Mouse (Mus musculus): ENCODE data around the gene Usp10. TPM values are rescaled to one million over a fixed set of nuclear protein-coding genes. Genes with fewer than 3 reads are reported as not detected.

Gene Usp10
- polyA plus RNA-seq, 1 experiment from 2014 or later: 137 TPM

DNA sequence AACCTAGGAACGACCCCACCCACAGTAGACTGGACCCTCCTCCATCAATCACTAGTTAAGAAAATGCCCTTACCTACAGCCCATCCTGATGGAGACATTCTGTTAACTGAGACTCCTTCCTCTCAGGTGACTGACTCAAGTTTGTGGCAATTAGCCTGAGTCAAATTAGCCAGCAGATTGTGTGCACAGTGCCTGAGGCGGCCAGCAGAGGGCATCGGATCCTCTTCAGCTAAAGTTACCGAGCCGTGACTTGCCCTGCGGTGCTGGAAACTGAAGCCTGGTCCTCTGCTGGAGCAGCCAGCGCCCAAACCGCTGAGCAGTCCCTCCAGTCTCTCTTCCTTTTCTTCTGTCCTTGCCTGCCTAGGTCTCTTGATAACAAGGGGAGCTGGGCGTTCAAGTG lies 57.3 kb downstream of the Usp10 start:
- H3K36me3 ChIP-seq: no peaks in the 10 kb centered on the region

DNA sequence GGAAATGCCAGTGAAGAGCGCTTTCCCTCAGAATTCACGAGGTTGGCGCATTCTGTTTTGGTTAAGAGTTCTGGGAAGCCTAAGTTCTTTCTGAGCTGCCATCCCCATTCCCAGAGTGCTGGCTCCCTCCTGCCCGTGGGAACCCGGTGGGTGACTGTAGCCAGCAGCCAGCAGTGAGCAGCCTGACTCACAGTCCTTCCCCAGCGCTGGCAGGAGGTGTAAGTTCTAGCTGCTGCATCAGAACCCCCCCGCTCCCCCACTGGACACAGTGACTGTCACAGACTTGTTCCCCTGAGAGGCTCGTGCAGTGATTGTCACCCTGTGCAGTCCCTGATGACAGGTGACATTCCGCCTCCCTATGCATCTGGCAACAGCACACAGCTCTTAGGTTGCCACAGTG lies 60.0 kb downstream of the Usp10 start:
- H3K36me3 ChIP-seq: no peaks in the 10 kb centered on the region
- no peak overlapping the region for H3K9ac ChIP-seq (replicated peaks)
- no peak overlapping the region for H3K4me2 ChIP-seq (replicated peaks)
- H3K4me3 ChIP-seq (replicated peaks): no peak overlapping the region
- H3K4me1 ChIP-seq (replicated peaks): no peaks in the 10 kb centered on the region
- H3K27ac ChIP-seq: no peak overlapping the region
- 0 out of 2 replicates have a peak, but pooled peaks cover 4% of the 10 kb centered on the region for H3K9me3 ChIP-seq
- WGBS: 81% methylated on average over 9 of the region's 9 CpGs
- H3K27me3 ChIP-seq: no peaks in the 10 kb centered on the region
- no peak for ATAC-seq

More for the DNA sequence above, 57.3 kb downstream of the Usp10 start:
- 88% methylated on average over 9 of the region's 9 CpGs for WGBS
- Histone ChIP-seq H3K4me3 (replicated peaks) (no peak overlapping the region), H3K4me2 (replicated peaks) (no peak overlapping the region), H3K4me1 (replicated peaks) (no peaks in the 10 kb centered on the region), H3K9ac (replicated peaks) (no peak overlapping the region), H3K27ac (no peak overlapping the region), H3K9me3 (0 out of 2 replicates have a peak, but pooled peaks cover 4% of the 10 kb centered on the region), H3K27me3 (no peaks in the 10 kb centered on the region)
- ATAC-seq: no peak

DNA sequence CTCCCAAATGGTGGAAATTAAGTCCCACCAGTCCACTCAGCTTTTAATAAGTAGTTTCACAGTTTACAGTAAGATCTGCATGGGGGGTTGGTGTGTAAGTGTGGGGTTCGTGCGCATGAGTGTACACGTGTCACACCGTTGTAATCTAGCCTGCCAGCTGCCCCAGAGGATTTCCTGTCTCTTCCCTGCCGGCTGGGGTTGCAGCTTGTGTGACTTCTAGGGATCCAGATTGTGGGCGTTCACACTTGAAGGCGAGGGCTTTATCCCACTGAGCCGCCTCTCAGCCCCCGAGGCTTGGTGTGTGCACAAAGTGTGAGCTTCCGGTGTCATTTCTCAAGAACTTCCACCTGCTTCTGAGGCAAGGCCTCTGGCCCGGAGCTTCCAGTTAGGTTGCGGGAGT lies 62.4 kb downstream of the Usp10 start:
- no peak for ATAC-seq
- no peak overlapping the region for H3K4me2 ChIP-seq (replicated peaks)
- H3K4me1 ChIP-seq (replicated peaks): no peaks in the 10 kb centered on the region
- no peaks in the 10 kb centered on the region for H3K27me3 ChIP-seq
- H3K9me3 ChIP-seq: 0 out of 2 replicates have a peak, but pooled peaks cover under 1% of the 10 kb centered on the region
- no peak overlapping the region for H3K27ac ChIP-seq
- WGBS: 82% methylated on average over 12 of the region's 12 CpGs
- H3K9ac ChIP-seq (replicated peaks): no peak overlapping the region
- H3K36me3 ChIP-seq: no peaks in the 10 kb centered on the region
- no peak overlapping the region for H3K4me3 ChIP-seq (replicated peaks)

DNA sequence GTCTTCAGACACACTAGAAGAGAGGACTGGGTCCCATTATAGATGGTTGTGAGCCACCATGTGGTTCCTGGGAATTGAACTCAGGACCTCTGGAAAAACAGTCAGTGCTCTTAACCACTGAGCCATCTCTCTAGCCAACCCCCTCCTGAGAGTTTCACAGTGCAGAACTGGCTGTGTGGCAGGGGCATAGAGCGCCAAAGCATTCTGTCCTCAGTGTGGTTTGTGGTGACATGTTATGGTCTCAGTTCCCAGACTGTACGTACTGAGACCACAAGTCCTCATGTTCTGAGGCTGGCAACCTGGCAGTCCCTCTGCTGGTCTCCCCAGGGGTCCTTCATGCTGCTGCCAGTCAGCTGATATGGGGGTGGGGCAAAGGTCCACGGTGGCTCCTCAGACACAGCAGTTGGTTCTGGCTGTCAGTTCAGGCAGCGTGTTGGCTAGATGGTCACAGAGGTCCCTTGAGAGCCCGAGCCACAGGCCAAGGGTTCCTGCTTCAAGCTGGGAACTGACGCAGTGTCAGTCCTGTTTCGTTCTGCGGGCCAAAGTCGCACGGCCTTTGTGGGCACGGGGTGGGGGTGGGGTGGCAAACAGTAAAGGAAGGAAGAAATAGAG lies 68.7 kb downstream of the Usp10 start:
- Histone ChIP-seq H3K4me1 (replicated peaks) (peaks cover 2% of the 10 kb centered on the region; the same call in 1 of the 2 replicates), H3K36me3 (no peaks in the 10 kb centered on the region), H3K27ac (no peak overlapping the region), H3K9me3 (no peaks in the 10 kb centered on the region), H3K27me3 (no peaks in the 10 kb centered on the region), H3K4me2 (replicated peaks) (no peak overlapping the region), H3K9ac (replicated peaks) (no peak overlapping the region), H3K4me3 (replicated peaks) (no peak overlapping the region)
- no peak for ATAC-seq
- 63% methylated on average over 11 of the region's 11 CpGs for WGBS

DNA sequence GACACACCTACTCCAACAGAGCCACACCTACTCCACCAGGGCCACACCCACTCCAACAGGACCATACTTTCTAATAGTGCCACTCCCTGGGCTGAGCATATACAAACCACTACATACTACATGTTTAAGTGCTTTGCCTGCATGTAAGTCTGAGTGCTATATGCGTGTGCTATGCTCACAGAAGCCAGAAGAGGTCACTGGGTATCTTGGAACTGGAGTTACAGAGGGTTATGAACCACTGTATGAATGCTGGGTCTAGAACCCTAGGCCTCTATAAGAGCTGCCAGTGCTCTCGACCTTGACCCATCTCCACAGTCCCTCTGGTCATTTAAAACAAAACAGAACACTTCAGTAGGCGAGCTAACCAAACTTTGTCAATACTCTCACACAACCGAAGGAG lies 71.1 kb downstream of the Usp10 start:
- Histone ChIP-seq H3K4me1 (replicated peaks) (peaks cover 2% of the 10 kb centered on the region; the same call in 1 of the 2 replicates), H3K36me3 (no peaks in the 10 kb centered on the region), H3K9me3 (no peaks in the 10 kb centered on the region), H3K9ac (replicated peaks) (no peak overlapping the region), H3K27me3 (no peaks in the 10 kb centered on the region), H3K4me2 (replicated peaks) (no peak overlapping the region), H3K4me3 (replicated peaks) (no peak overlapping the region), H3K27ac (no peak overlapping the region)
- ATAC-seq: no peak
- WGBS: 68% methylated on average over 4 of the region's 4 CpGs

DNA sequence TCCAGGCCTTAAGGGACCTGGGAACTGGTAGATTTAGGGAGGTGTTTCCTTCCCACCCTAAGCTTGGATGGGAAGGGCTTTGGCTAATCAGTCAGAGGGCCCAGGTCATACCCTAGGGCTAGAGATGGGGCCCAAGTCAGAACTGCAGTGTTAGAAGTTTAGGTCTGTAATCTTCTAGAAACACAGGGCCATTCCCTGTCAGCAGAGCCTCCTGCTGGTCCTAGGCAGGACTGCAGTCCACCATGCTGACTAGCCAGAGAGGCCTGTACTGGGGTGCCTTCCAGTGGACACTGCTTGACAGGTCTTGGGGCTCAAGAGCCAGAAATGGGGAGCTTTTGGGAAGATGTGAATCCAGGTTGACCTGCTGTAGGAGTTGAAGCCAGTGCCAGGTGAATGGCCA lies 73.9 kb downstream of the Usp10 start:
- Histone ChIP-seq H3K27ac (no peak overlapping the region), H3K4me2 (replicated peaks) (no peak overlapping the region), H3K9me3 (no peaks in the 10 kb centered on the region), H3K9ac (replicated peaks) (no peak overlapping the region), H3K4me1 (replicated peaks) (peaks cover 2% of the 10 kb centered on the region; the same call in 1 of the 2 replicates), H3K4me3 (replicated peaks) (no peak overlapping the region), H3K27me3 (no peaks in the 10 kb centered on the region), H3K36me3 (no peaks in the 10 kb centered on the region)
- no peak for ATAC-seq

DNA sequence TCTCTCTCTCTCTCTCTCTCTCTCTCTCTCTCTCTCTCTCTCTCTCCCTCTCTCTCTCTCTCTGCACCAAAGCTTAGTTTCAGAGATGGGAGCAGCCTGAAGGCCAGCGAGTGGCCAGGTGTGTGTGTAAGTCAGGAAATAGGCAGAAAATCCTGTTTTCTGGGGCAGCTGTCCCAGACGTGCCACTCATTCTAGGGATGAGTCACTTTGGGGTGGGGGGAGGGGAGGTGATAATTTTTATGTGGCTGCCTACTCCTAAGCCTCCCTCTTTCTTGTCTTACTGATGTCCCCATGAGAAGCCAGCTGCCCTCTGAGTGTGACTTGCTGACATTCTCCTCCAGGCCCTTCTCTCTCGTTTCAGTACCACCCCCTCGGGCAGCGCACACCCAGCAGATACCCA lies 76.0 kb downstream of the Usp10 start:
- Histone ChIP-seq H3K9ac (replicated peaks) (no peak overlapping the region), H3K4me1 (replicated peaks) (no peaks in the 10 kb centered on the region), H3K4me3 (replicated peaks) (no peak overlapping the region), H3K9me3 (no peaks in the 10 kb centered on the region), H3K36me3 (no peaks in the 10 kb centered on the region), H3K27ac (no peak overlapping the region), H3K4me2 (replicated peaks) (no peak overlapping the region), H3K27me3 (peaks cover 6% of the 10 kb centered on the region)
- ATAC-seq: no peak
- 69% methylated on average over 5 of the region's 5 CpGs for WGBS

DNA sequence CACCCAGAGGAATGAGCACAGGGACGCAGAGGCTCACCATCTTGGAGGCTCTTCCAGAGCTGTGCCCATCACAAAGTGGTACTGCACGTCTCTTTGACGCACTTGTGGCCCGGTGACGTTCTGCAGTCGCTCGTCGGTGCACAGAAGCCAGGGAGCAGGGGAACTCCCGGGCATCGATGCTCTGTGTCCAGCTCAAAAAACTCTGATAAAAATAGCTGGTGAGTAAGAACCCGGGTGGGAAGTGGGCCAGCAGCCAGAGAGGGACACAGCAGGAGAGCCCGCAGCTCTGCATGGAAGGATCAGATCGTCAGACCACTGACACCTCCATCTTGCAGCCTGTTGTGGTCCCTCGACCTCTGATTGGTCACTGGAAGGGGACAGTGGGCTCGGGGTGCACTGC lies 77.9 kb downstream of the Usp10 start:
- H3K27ac ChIP-seq: no peak overlapping the region
- peaks cover 13% of the 10 kb centered on the region for H3K4me1 ChIP-seq (replicated peaks)
- no peaks in the 10 kb centered on the region for H3K36me3 ChIP-seq
- 75% methylated on average over 15 of the region's 15 CpGs for WGBS
- no peak for ATAC-seq
- no peak overlapping the region for H3K4me3 ChIP-seq (replicated peaks)
- no peaks in the 10 kb centered on the region for H3K9me3 ChIP-seq
- H3K4me2 ChIP-seq (replicated peaks): no peak overlapping the region
- peaks cover 25% of the 10 kb centered on the region for H3K27me3 ChIP-seq
- H3K9ac ChIP-seq (replicated peaks): no peak overlapping the region

DNA sequence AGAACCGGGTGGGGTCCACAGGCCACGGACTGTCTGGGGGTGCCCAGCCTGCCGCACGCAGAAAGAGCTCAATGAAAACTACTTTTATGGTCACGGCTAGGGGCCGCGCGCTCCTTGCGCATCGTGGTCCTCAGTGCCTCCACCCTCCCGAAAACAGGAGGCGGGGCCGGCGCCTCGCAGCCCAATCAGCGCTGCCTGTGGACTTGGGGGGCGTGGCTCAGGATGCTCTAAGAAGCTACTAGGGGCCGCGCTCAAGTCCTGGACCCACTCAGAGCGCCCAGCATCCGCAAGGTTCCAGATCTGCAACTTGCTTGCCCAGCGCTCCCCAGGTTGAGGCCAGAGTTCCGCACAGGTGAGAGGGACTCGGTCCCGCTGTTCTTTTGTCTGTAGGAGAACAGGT lies 82.1 kb downstream of the Usp10 start, which contains the start of gene Crispld2:
Gene Crispld2 (plus strand): TSS at position 190 of the 400 bp plus-strand sequence.
- Histone ChIP-seq H3K4me2 (replicated peaks) (peak within 1 kb of the TSS; percentile 60), H3K9me3 (no peaks in the 10 kb centered on the region), H3K27ac (no peak within 1 kb of the TSS), H3K9ac (replicated peaks) (peak within 1 kb of the TSS; percentile 29; the same call in 1 of the 2 replicates), H3K4me1 (replicated peaks) (peaks cover 13% of the 10 kb centered on the region), H3K36me3 (no peaks in the 10 kb centered on the region), H3K4me3 (replicated peaks) (peak within 1 kb of the TSS; percentile 35), H3K27me3 (peaks cover 43% of the 10 kb centered on the region)
- under 1% methylated on average over 25 of the region's 25 CpGs for WGBS
- peak; percentile 91 for ATAC-seq

DNA sequence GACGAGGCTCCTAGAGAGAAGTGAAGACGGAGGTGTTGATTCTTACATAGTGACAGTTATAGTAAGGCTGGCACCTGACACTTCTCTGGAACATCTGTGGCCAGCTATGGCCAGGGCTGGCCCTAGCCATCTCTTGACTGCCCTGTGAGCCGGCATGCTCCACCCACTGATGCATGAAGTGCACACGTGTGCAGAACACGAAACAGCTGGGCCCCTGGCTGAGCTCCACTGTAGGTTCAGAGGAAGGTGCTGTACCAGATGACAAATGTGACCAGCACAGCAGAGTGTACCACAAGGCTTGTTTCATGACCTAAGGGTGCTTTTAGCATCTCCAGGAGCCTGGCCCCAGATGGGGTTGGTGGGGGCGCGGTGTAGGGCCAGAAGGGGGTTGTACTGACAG lies 84.0 kb downstream of the Usp10 start:
- 81% methylated on average over 7 of the region's 7 CpGs for WGBS
- no peak for ATAC-seq

DNA sequence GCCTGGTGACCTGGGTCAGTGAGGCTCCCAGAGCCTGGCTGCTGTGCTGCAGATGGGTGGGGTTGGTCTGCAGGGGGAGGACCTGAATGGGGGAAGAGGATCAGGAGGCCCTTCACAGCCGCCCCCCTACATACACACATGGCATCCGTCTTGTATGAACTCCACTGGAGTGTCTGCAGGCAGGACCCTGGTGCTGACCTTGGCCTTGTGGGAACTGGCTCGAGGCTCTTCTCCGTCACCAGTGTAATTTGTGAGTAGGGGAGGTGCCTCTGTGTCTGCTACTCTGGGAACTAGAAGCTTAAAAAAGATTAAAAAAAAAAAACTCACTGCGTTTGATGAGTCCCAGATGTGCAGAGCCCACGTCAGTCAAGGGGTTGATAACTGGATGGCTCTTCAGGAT lies 84.4 kb downstream of the Usp10 start:
- ATAC-seq: no peak
- Histone ChIP-seq H3K4me2 (replicated peaks) (no peak overlapping the region), H3K36me3 (no peaks in the 10 kb centered on the region), H3K4me1 (replicated peaks) (peaks cover 13% of the 10 kb centered on the region), H3K27ac (no peak overlapping the region), H3K9me3 (no peaks in the 10 kb centered on the region), H3K27me3 (peaks cover 43% of the 10 kb centered on the region), H3K4me3 (replicated peaks) (no peak overlapping the region), H3K9ac (replicated peaks) (no peak overlapping the region)
- WGBS: 68% methylated on average over 6 of the region's 6 CpGs

More for the DNA sequence above, 84.0 kb downstream of the Usp10 start:
- H3K4me3 ChIP-seq (replicated peaks): no peak overlapping the region
- H3K27me3 ChIP-seq: peaks cover 43% of the 10 kb centered on the region
- no peak overlapping the region for H3K27ac ChIP-seq
- peaks cover 13% of the 10 kb centered on the region for H3K4me1 ChIP-seq (replicated peaks)
- no peaks in the 10 kb centered on the region for H3K9me3 ChIP-seq
- no peak overlapping the region for H3K9ac ChIP-seq (replicated peaks)
- H3K4me2 ChIP-seq (replicated peaks): no peak overlapping the region
- H3K36me3 ChIP-seq: no peaks in the 10 kb centered on the region

DNA sequence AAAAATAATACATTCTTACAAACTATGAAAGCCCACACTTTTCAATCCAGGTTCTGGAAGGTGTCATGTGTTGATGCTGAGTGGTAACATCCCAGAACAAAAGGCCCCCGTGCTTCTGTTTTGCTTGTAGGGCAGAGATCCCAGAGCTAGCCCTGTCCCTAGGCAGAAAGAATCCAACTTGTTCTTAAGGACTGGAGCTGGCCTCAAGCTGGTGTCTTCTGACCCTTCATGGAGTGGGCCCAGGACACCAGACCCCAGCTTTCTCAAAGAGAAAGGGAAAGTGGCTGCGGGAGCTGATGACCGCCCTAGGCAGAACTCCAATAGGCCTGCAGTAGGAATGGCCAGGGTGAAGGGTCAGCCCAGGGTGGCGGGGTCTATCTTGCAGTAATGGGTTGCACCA lies 87.1 kb downstream of the Usp10 start:
- Histone ChIP-seq H3K36me3 (no peaks in the 10 kb centered on the region), H3K4me2 (replicated peaks) (no peak overlapping the region), H3K9ac (replicated peaks) (no peak overlapping the region), H3K27ac (no peak overlapping the region), H3K4me1 (replicated peaks) (peaks cover 8% of the 10 kb centered on the region), H3K4me3 (replicated peaks) (no peak overlapping the region), H3K27me3 (peaks cover 26% of the 10 kb centered on the region), H3K9me3 (no peaks in the 10 kb centered on the region)
- no peak for ATAC-seq
- WGBS: 81% methylated on average over 4 of the region's 4 CpGs

DNA sequence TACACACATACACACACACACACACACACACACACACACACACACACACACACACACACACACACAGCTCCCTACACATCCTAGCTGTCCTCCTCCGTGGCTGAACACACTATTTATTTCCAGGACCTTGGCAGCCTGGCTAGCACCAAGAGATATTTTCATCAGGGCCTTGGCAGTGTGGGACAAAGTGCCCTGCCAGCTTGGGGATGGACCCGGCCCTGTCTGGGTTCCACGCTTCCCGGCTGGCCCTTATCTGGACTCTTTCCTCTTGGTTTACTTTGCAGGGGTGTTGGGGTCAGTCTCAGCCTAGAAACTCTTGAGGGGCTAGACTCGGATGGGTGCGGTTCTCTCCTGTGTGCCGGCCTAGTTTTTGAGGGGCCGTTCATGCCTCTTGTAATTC lies 90.3 kb downstream of the Usp10 start:
- Histone ChIP-seq H3K4me1 (replicated peaks) (peaks cover 5% of the 10 kb centered on the region; the same call in 1 of the 2 replicates), H3K4me2 (replicated peaks) (no peak overlapping the region), H3K9me3 (no peaks in the 10 kb centered on the region), H3K36me3 (no peaks in the 10 kb centered on the region), H3K9ac (replicated peaks) (no peak overlapping the region), H3K4me3 (replicated peaks) (no peak overlapping the region), H3K27me3 (0 out of 2 replicates have a peak, but pooled peaks cover 4% of the 10 kb centered on the region), H3K27ac (no peak overlapping the region)
- WGBS: 79% methylated on average over 8 of the region's 8 CpGs
- ATAC-seq: no peak

Measured in midbrain, embryonic 13.5 days (tissue).